Comparison of ENCODE assay signal across 22 mouse cellular contexts in genomic region chr7:118816275-118816674, GRCm38 (mm10).
"Had no signal": no experiment of that assay in that cellular context is flagged by ENCODE, and none has a peak within 500 bp of the region (broad histone marks: within the 10 kb centered on the region; RNA-seq: fewer than 3 reads in every experiment).

No protein-coding gene starts in this region.

- ATAC-seq: hindbrain, postnatal 0 days; inflammation-experienced regulatory T-cells, adult 6 months; midbrain, embryonic 13.5 days; midbrain, embryonic 16.5 days had no signal

- H3K9me3 ChIP-seq: limb, embryonic 12.5 days; limb, embryonic 15.5 days; lung, embryonic 15.5 days; megakaryocyte, embryonic 14.5 days; midbrain, embryonic 10.5 days; midbrain, embryonic 13.5 days; neural tube, embryonic 13.5 days had no signal

- DNase-seq: left cerebral cortex, postnatal 4 days; lung, adult 18-20 months; lung, postnatal 10 days; lung, postnatal 36 days; retina, postnatal 1 day; right cerebral cortex, postnatal 25 days; thymus, adult 18-20 months; thymus, postnatal 36 days had no signal

- H3K4me1 ChIP-seq: limb, embryonic 12.5 days; limb, embryonic 15.5 days; lung, embryonic 15.5 days; midbrain, embryonic 13.5 days; neural tube, embryonic 13.5 days had no signal

- H3K27ac ChIP-seq: hindbrain, embryonic 14.5 days; hindbrain, postnatal 0 days; kidney, postnatal 0 days; limb, embryonic 12.5 days; limb, embryonic 15.5 days; liver, embryonic 14.5 days; lung, embryonic 15.5 days; midbrain, embryonic 10.5 days; midbrain, embryonic 13.5 days; neural tube, embryonic 13.5 days had no signal

- H3K4me3 ChIP-seq: limb, embryonic 12.5 days; limb, embryonic 15.5 days; lung, embryonic 15.5 days; megakaryocyte, embryonic 14.5 days; midbrain, embryonic 10.5 days; midbrain, embryonic 13.5 days; myocyte; neural tube, embryonic 13.5 days had no signal

- H3K9ac ChIP-seq: hindbrain, embryonic 14.5 days; limb, embryonic 12.5 days; limb, embryonic 15.5 days; liver, embryonic 14.5 days; lung, embryonic 15.5 days; midbrain, embryonic 13.5 days; neural tube, embryonic 13.5 days had no signal

- H3K4me2 ChIP-seq: hindbrain, embryonic 14.5 days; limb, embryonic 12.5 days; limb, embryonic 15.5 days; lung, embryonic 15.5 days; midbrain, embryonic 13.5 days; neural tube, embryonic 13.5 days had no signal

- H3K27me3 ChIP-seq: limb, embryonic 12.5 days; limb, embryonic 15.5 days; lung, embryonic 15.5 days; megakaryocyte, embryonic 14.5 days; midbrain, embryonic 13.5 days; neural tube, embryonic 13.5 days had no signal
